Mouse (Mus musculus) CD4-positive, CD25-positive, alpha-beta regulatory T cell, adult 2 months (primary cell): ENCODE data around the gene Snx32.
A peak's percentile ranks its signal among the peaks of the same experiment; 100 is the strongest.

Experiments
- DNase-seq: peaks from one replicate; pipeline ENCODE4 v3.0.0-alpha.2; 2012; ENCODE audit warnings: low read depth, low spot score

The Snx32 gene

GRCm38 (mm10) chr19:5510031-5511026, at the start of gene Snx32:
Gene Snx32 (minus strand): TSS chr19:5510538.
- peak; percentile 97 for DNase-seq

DNA sequence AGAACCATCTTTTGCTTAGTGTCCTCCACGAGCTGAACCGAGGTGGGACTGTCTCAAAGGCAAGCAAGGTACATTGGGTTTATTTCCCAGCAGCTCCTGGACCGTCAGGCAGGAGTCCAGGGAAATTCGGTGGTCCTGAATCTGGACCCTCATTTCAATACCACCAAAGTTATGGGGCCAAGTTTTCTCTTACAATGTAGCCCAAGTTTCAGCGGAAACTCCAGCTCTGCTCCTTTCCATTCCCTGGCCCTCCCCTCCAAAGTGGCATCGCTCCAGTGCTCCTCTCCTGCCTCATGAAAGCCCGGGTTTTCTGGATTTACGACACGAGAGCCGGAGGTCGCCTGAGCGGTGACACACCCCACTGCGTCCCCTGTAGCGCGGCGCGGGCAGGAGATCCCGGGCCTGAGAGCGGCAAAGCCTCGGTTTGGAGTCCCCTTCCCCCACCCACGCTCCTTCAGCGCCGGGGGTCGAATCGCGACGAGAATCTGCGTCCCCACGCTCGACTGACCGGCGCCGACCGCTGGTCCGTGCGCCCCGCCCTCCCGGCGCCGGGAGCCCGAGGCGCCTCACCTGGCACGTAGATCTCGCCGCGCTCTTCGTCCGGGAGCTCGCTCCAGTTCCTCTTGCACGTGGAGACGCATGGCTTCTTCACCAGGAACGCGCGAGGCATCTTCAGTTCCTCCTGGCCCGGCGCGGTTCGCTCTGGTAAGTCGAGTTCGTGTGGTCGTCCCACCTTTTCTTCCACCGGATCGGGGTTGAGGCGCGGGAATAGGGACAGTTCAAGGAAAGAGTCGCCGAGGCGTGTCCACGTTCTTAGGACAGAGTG, 49.5 kb upstream of the Snx32 start:
- DNase-seq = peak; percentile 38

DNA sequence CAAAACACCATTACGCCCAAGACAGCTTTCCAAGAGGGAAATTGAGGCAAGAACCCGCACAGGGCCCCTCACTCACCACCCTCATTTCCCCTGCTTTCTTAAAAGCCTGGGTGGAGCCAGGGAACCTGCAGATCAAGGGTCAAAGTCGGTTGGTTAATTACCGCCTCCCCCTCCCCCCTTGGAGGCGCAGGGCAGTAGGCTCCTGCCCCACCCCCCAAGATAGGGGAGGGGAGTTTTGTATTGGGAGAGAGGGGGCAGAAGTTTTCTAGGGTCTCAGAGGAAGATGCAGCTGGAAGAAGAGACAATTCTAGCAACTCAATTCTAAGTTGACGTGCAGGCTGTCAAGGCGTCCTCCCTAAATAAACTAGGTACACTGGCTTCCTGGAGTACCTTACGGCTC, 48.9 kb upstream of the Snx32 start:
- no peak for DNase-seq

DNA sequence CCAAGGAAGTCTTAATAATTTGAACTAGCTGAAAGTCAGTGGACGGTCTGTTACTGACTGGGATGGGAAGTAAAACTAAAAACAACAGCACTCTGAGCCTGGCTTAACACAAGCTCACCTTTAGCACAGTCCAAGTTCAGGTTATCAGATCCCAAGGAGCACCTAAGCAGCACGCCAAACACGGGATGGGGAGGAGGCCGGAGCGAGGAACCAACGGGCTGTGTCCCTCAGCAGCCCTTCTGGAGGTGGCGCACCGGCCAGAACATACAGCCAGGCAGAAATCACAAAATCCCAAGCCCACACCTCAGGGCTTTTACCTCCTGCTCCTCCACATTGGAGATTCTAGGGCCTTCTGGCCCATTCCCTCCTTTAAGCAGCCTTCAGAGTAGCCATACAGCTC, 48.4 kb upstream of the Snx32 start:
- no peak for DNase-seq

- no peak for DNase-seq
Observed at GRCm38 (mm10) chr19:5558169-5558568, 47.8 kb upstream of the Snx32 start.

GRCm38 (mm10) chr19:5554212-5554611, 43.9 kb upstream of the Snx32 start:
- no peak for DNase-seq

DNA sequence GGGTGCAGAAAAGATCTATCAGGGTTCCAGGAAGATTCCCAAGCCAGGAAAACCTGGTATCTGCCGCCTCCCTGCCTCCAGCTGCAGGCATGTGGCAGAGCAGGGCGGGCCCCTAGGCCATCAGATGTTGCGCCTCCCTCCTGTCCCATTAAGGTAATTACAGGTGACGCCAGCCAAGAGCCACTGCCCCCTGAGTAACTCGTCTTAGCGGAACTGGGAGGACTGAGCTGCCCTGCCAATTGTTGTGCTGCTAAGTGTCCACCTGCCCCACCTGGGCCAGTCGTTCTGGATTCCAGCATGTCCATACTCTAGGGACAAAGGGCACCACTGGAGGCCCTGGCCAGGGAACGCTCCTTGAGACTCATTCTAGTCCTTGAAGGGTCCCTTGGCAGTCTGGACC, 43.5 kb upstream of the Snx32 start:
- DNase-seq = no peak

GRCm38 (mm10) chr19:5547471-5548056, 37.2 kb upstream of the Snx32 start:
- DNase-seq = no peak

DNA sequence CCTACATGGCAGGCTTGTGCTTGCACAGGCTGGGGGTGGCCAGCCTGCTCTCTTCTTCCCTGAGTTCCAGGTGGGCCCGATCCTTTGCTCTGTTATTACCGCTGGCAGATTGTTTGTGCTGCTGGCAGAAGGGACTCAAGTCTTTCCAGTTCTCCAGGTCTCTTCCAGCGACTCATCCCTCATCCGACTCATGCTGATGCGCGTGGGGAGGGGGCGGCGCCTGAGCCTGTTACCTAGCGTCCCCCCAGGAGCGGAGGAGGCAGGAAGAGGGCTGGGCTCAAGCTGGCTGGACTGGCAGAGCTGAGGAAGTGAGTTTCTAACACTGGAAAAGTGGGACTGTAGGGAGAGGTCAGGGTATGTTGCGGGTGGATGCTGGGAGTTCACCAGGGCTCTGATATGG, 33.7 kb upstream of the Snx32 start:
- no peak for DNase-seq

- no peak for DNase-seq
Observed at GRCm38 (mm10) chr19:5543362-5543761, 33.0 kb upstream of the Snx32 start.

DNA sequence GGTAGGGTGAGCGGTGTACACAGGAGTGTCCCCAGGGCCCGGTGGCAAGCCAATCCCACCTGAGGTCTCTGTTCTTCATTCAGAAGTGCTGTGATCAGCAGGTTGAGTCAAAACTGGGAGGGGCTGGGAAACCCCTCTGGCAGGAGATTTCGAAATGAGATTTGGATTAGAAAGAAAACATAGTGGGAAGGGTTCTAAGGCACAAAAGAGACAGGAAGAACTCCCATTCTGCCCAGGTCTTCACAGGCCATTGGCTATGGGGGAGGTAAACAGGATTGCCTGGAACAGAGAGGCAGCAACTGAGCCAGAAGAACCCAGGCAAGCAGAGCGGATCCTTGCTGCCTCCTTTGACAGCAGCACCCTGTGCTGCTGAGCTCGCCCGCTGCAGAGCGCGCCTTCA, 28.4 kb upstream of the Snx32 start:
- DNase-seq = no peak

DNA sequence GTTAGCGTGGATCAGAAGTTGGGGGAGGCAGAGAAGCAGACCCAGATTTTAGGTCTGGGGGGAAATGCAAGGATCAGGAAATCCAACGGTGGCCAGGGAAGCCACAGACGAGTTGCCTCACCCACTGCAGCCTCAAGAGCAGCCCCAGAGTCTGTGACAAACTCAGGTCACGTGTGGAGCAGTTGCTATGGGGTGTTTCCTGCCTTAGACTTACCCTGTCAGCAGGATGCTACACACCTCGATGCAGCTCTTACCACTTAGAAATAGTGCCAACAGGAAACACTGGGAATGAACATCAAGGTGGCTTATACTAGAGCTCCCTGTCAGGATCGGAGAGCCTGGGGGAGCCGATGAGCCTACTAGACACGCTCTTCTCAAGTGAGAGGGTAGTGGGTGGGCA, 22.2 kb upstream of the Snx32 start:
- peak; percentile 76 for DNase-seq

GRCm38 (mm10) chr19:5530138-5530524, 19.8 kb upstream of the Snx32 start:
- no peak for DNase-seq

GRCm38 (mm10) chr19:5529325-5530137, 19.2 kb upstream of the Snx32 start:
- DNase-seq = peak; percentile 96

DNA sequence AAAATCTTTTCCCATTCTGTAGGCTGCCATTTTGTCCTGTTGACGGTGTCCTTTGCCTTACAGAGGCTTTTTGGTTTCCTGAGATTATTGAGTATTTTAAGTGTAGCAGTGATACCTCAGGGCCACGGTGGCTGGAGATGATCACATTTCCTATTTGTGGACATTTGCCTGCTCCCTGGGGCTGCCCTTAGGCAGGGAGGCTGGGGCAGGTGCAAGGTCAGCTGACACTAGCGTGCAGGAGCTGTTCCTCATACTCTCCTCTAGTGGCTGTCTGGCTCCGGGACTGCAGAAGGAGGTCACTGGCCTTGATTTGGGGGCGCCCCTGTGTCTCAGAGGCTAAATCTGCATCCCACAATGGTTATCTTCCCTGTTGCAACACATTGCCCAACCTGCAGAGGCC, 14.9 kb upstream of the Snx32 start:
- DNase-seq = no peak

DNA sequence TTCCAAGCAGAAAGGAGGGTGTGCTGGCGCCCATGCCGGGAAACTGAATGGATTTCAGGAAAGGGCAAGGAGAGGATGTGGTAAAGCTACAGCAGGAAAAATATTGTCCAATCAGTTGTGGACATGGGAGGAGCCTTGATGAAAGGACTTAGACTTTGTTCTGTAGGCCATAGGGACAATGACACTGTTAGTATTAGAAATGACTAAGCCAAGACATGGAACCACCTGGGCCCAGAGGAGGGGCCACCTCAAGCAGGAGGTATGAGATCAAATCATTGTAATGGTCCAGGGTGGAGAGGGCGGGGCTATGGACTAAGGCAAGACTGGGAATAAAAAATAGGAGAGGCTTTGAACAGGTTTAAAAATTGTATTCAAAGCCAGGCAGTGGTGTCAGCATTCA, 8.4 kb upstream of the Snx32 start:
- no peak for DNase-seq

DNA sequence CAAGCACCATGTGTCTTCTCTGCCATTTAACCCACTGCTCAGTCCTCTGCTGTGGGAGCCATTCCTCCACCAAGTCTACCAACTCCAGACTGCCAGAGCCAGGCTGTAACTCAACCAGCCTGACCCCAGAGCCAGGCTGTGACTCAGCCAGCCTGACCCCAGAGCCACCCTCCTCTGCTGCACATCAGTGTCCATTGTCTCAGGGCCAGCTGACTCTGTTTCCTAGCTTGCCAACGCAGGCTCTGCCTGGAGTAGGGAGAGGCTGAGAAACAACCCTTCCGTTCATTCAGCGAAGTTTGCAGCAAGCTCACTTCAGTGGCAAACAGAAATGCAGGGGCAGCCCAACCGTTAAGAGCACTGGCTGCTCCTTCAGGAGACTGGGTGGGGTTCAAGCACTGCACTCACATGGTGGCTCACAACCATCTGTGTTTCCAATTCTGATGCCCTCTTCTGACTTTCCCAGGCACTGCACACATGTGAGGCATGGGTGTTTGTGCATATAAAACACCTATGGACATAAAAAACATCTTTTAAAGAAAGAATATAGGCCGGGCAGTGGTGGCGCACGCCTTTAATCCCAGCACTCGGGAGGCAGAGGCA, 6.7 kb upstream of the Snx32 start:
- no peak for DNase-seq

- no peak for DNase-seq
Observed at GRCm38 (mm10) chr19:5515840-5516777, 5.8 kb upstream of the Snx32 start.

DNA sequence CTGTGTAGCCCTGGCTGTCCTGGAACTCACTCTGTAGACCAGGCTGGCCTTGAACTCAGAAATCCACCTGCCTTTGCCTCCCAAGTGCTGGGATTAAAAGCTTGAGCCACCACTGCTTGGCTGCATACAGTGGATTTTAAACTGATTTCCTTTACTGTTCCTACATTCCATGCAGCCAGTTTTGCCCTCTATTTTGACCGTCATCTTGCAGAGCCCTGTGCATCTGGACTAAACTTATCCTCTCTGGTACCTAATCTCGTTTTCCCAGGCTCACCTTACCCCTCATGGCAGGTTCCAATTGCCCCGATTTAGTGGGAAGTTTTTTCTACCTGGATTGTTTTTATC, 2.6 kb upstream of the Snx32 start:
- DNase-seq = no peak
